Mouse (Mus musculus): ENCODE measurements around the gene Cyp4v3.

The Cyp4v3 gene

GRCm38 (mm10) chr8:45310967-45311366, 22.0 kb downstream of the Cyp4v3 start:
- no peak for DNase-seq

GRCm38 (mm10) chr8:45308366-45308765, 24.6 kb downstream of the Cyp4v3 start, which contains the start of gene Gm45753:
TSS of gene Gm45753 (minus strand) at chr8:45308466.
- DNase-seq, result no peak

GRCm38 (mm10) chr8:45305479-45305878, 27.5 kb downstream of the Cyp4v3 start:
- DNase-seq, result no peak

GRCm38 (mm10) chr8:45304354-45304753, 28.7 kb downstream of the Cyp4v3 start:
- no peak for DNase-seq

- no peak for DNase-seq
Measured at GRCm38 (mm10) chr8:45302390-45302789, 30.6 kb downstream of the Cyp4v3 start.

- DNase-seq, result no peak
Measured at GRCm38 (mm10) chr8:45295276-45295675, 37.7 kb downstream of the Cyp4v3 start.

GRCm38 (mm10) chr8:45294687-45295086, 38.3 kb downstream of the Cyp4v3 start, which contains the start of gene Klkb1:
TSS of gene Klkb1 (minus strand) at chr8:45294859.
- DNase-seq, result no peak

- no peak for DNase-seq
Measured at GRCm38 (mm10) chr8:45291790-45292189, 41.2 kb downstream of the Cyp4v3 start.

GRCm38 (mm10) chr8:45281630-45282029, 51.4 kb downstream of the Cyp4v3 start:
- DNase-seq, result no peak

- DNase-seq, result no peak
Measured at GRCm38 (mm10) chr8:45277453-45277852, 55.6 kb downstream of the Cyp4v3 start.

GRCm38 (mm10) chr8:45274317-45274716, 58.7 kb downstream of the Cyp4v3 start:
- DNase-seq, result no peak

- DNase-seq, result no peak
Measured at GRCm38 (mm10) chr8:45269056-45269455, 64.0 kb downstream of the Cyp4v3 start.

- no peak for DNase-seq
Measured at GRCm38 (mm10) chr8:45268485-45268884, 64.5 kb downstream of the Cyp4v3 start.

GRCm38 (mm10) chr8:45267611-45268391, 65.2 kb downstream of the Cyp4v3 start:
- no peak for DNase-seq

GRCm38 (mm10) chr8:45266993-45267392, 66.0 kb downstream of the Cyp4v3 start:
- DNase-seq, result no peak

GRCm38 (mm10) chr8:45264918-45265317, 68.1 kb downstream of the Cyp4v3 start:
- no peak for DNase-seq

- no peak for DNase-seq
Measured at GRCm38 (mm10) chr8:45262851-45263250, 70.2 kb downstream of the Cyp4v3 start.

- no peak for DNase-seq
Measured at GRCm38 (mm10) chr8:45261920-45262319, 71.1 kb downstream of the Cyp4v3 start, which contains the start of gene F11. TSS of gene F11 (minus strand) at chr8:45262031.

- DNase-seq, result no peak
Measured at GRCm38 (mm10) chr8:45258421-45258820, 74.6 kb downstream of the Cyp4v3 start.

GRCm38 (mm10) chr8:45255040-45255439, 78.0 kb downstream of the Cyp4v3 start:
- DNase-seq, result no peak
